Mouse (Mus musculus) small intestine, adult 2 months (tissue): ENCODE data around the gene Hlcs.

Experiments used
- CTCF ChIP-seq: fragments of 200-500 bp; IDR thresholded peaks from 2 replicates; pipeline ENCODE4 v1.5.1; 2012; ENCODE audit warnings: low read depth, mild to moderate bottlenecking, control low read depth, inconsistent platforms, low read length, moderate library complexity, mixed read lengths; ENCODE audit not compliant: insufficient replicate concordance, insufficient read length; ENCODE audit errors: extremely low read depth
- POLR2A ChIP-seq: fragments of 200-500 bp; IDR thresholded peaks from 2 replicates; pipeline ENCODE4 v1.6.1; 2012; ENCODE audit warnings: low read depth, mild to moderate bottlenecking, control low read depth, inconsistent platforms, low read length, moderate library complexity

- TF ChIP-seq CTCF, result no peak
- TF ChIP-seq POLR2A, result no peak
Observed at GRCm38 (mm10) chr16:94303203-94303535, 10.2 kb downstream of the Hlcs start.
